Comparison of ENCODE assay signal across 8 mouse cellular contexts in genomic region chr6:71166551-71167169, GRCm38 (mm10). TPM values are rescaled to one million over a fixed set of nuclear protein-coding genes. Genes with fewer than 3 reads are reported as not detected.
DNase-seq lines count a peak whose midpoint lies in the region; ATAC-seq lines count a peak whose summit lies in the region.

No protein-coding gene starts in this region.

- H3K27ac ChIP-seq in hindbrain, embryonic 11.5 days (ENCODE audit: low read depth, low read length) = no peak overlapping the region
- no peak overlapping the region for H3K27ac ChIP-seq in hindbrain, embryonic 10.5 days
- H3K27ac ChIP-seq in embryonic facial prominence, embryonic 14.5 days (replicated peaks; ENCODE audit: low read depth, low read length) = no peak overlapping the region

- no peaks in the 10 kb centered on the region for H3K27me3 ChIP-seq in hindbrain, embryonic 11.5 days (ENCODE audit: control insufficient read depth, insufficient read depth, low read length)
- H3K27me3 ChIP-seq in hindbrain, embryonic 10.5 days (ENCODE audit: insufficient read depth, poor library complexity, severe bottlenecking) = no peaks in the 10 kb centered on the region
- no peaks in the 10 kb centered on the region for H3K27me3 ChIP-seq in embryonic facial prominence, embryonic 14.5 days (replicated peaks; ENCODE audit: control insufficient read depth, insufficient read depth, low read length)

- H3K9me3 ChIP-seq in hindbrain, embryonic 11.5 days (ENCODE audit: control insufficient read depth, low read length) = no peaks in the 10 kb centered on the region
- no peaks in the 10 kb centered on the region for H3K9me3 ChIP-seq in hindbrain, embryonic 10.5 days
- no peaks in the 10 kb centered on the region for H3K9me3 ChIP-seq in embryonic facial prominence, embryonic 14.5 days (ENCODE audit: control insufficient read depth, low read length)

- WGBS in hindbrain, embryonic 11.5 days = 58% methylated on average over 6 of the region's 6 CpGs
- WGBS in hindbrain, embryonic 10.5 days = 55% methylated on average over 6 of the region's 6 CpGs
- WGBS in embryonic facial prominence, embryonic 14.5 days = 40% methylated on average over 6 of the region's 6 CpGs

- DNase-seq in hindbrain, embryonic 11.5 days (ENCODE audit: low spot score) = peak; percentile 44
- DNase-seq in hindbrain, embryonic 10.5 days (ENCODE audit: low spot score) = no peak
- DNase-seq in A20 (ENCODE audit: low read depth, low spot score) = peak; percentile 50
- DNase-seq in ES-CJ7 (ENCODE audit: low read depth, low spot score) = peak; percentile 78
- DNase-seq in embryonic facial prominence, embryonic 14.5 days (ENCODE audit: low spot score) = peak; percentile 75
- no peak for DNase-seq in layer of hippocampus, postnatal 36 days
- no peak for DNase-seq in ovary, postnatal 14 days (ENCODE audit: low spot score)

- H3K36me3 ChIP-seq in hindbrain, embryonic 11.5 days (ENCODE audit: control insufficient read depth, insufficient read depth, low read length) = no peaks in the 10 kb centered on the region
- no peaks in the 10 kb centered on the region for H3K36me3 ChIP-seq in hindbrain, embryonic 10.5 days
- no peaks in the 10 kb centered on the region for H3K36me3 ChIP-seq in embryonic facial prominence, embryonic 14.5 days (ENCODE audit: control insufficient read depth, insufficient read depth, low read length)

- no peak for ATAC-seq in hindbrain, embryonic 11.5 days (ENCODE audit: low FRiP score)
- peak; percentile 57; the same call in 1 of the 2 replicates for ATAC-seq in embryonic facial prominence, embryonic 14.5 days (ENCODE audit: low read depth)
- ATAC-seq in megakaryocyte progenitor cell, adult 5-6 weeks (replicated peaks; ENCODE audit: poor library complexity) = peak; percentile 84

- no peaks in the 10 kb centered on the region for H3K4me1 ChIP-seq in hindbrain, embryonic 11.5 days (replicated peaks; ENCODE audit: control insufficient read depth, insufficient read depth, low read length)
- H3K4me1 ChIP-seq in hindbrain, embryonic 10.5 days (replicated peaks) = 0 out of 2 replicates have a peak, but pooled peaks cover 6% of the 10 kb centered on the region
- no peaks in the 10 kb centered on the region for H3K4me1 ChIP-seq in embryonic facial prominence, embryonic 14.5 days (ENCODE audit: control insufficient read depth, insufficient read depth, low read length)

- H3K4me2 ChIP-seq in hindbrain, embryonic 11.5 days (replicated peaks; ENCODE audit: low read depth, low read length) = no peak overlapping the region
- H3K4me2 ChIP-seq in embryonic facial prominence, embryonic 14.5 days (ENCODE audit: low read depth, low read length) = no peak overlapping the region

- H3K4me3 ChIP-seq in hindbrain, embryonic 11.5 days (ENCODE audit: low read depth, low read length) = no peak overlapping the region
- H3K4me3 ChIP-seq in hindbrain, embryonic 10.5 days = no peak overlapping the region
- no peak overlapping the region for H3K4me3 ChIP-seq in embryonic facial prominence, embryonic 14.5 days (ENCODE audit: low read depth, low read length)

- H3K9ac ChIP-seq in hindbrain, embryonic 11.5 days (ENCODE audit: low read depth, low read length) = no peak overlapping the region
- no peak overlapping the region for H3K9ac ChIP-seq in embryonic facial prominence, embryonic 14.5 days (ENCODE audit: low read depth, low read length)

RNA-seq across cellular contexts. Expression of gene Thnsl2, which starts 22.4 kb away (rescaled TPM):
- 6.5 and 6.7 TPM in 2 replicates for polyA plus RNA-seq in hindbrain, embryonic 11.5 days (2014; fragmentation: Nextera tagmentation; extraction: Ambion mirVana)
- polyA plus RNA-seq in hindbrain, embryonic 10.5 days (2016; fragmentation: Nextera tagmentation; extraction: Ambion mirVana) = 6.4 and 8.2 TPM in 2 replicates
- polyA plus RNA-seq in embryonic facial prominence, embryonic 14.5 days (2014; fragmentation: Nextera tagmentation; extraction: Ambion mirVana) = 7.6 and 8.1 TPM in 2 replicates
- 0.98 and 1.2 TPM in 2 replicates for total RNA-seq in megakaryocyte progenitor cell, adult 5-6 weeks (2015)
- total RNA-seq in megakaryocyte progenitor cell, adult 5-6 weeks (2017) = 0.47 and 1.3 TPM in 2 replicates
- total RNA-seq in layer of hippocampus, postnatal 36 days (2021) = 1 to 10 TPM; 3.1 to 3.7 TPM

RNA-seq across cellular contexts. Expression of gene Fabp1, which starts 33.0 kb away (rescaled TPM):
- polyA plus RNA-seq in hindbrain, embryonic 11.5 days (2014; fragmentation: Nextera tagmentation; extraction: Ambion mirVana) = not detected in 2 replicates
- polyA plus RNA-seq in hindbrain, embryonic 10.5 days (2016; fragmentation: Nextera tagmentation; extraction: Ambion mirVana) = not detected in 2 replicates
- polyA plus RNA-seq in embryonic facial prominence, embryonic 14.5 days (2014; fragmentation: Nextera tagmentation; extraction: Ambion mirVana) = not detected in 2 replicates
- total RNA-seq in megakaryocyte progenitor cell, adult 5-6 weeks (2015) = not detected in 2 replicates
- total RNA-seq in megakaryocyte progenitor cell, adult 5-6 weeks (2017) = not detected in 2 replicates
- total RNA-seq in layer of hippocampus, postnatal 36 days (2021) = not detected

Comparison
In these comparisons a context has a peak if more than half of its experiments do, and no peak if none do; other contexts are left out.
1. DNase-seq: peak in hindbrain, embryonic 11.5 days (single experiment), A20 (single experiment), ES-CJ7 (single experiment) and embryonic facial prominence, embryonic 14.5 days (single experiment); none in hindbrain, embryonic 10.5 days (single experiment), layer of hippocampus, postnatal 36 days (0 of 2) and ovary, postnatal 14 days (single experiment).